Mouse (Mus musculus) kidney, adult 2 months (tissue): ENCODE data around the gene Cd55. TPM values are rescaled to one million over a fixed set of nuclear protein-coding genes. Genes with fewer than 3 reads are reported as not detected.

Experiments used
- DNase-seq: peaks from one replicate; pipeline ENCODE4 v3.0.0; 2021
- H3K27ac ChIP-seq: fragments of 200-500 bp; 2 replicates; pipeline ENCODE4 v1.5.1; 2012; ENCODE audit warnings: low read depth, low read length, control low read depth, inconsistent platforms; ENCODE audit not compliant: insufficient read depth
- H3K27me3 ChIP-seq: fragments of 200-500 bp; replicated peaks from 2 replicates; pipeline ENCODE4 v1.6.1; 2012; ENCODE audit warnings: mild to moderate bottlenecking, moderate library complexity, low read length, inconsistent platforms; ENCODE audit not compliant: control insufficient read depth, insufficient read depth
- H3K36me3 ChIP-seq: fragments of 200-500 bp; 2 replicates; pipeline ENCODE4 v1.6.1; 2012; ENCODE audit warnings: mild to moderate bottlenecking, moderate library complexity, low read length, inconsistent platforms; ENCODE audit not compliant: control insufficient read depth, insufficient read depth
- H3K4me1 ChIP-seq: fragments of 200-500 bp; 2 replicates; pipeline ENCODE4 v1.6.1; 2011; ENCODE audit warnings: low read length; ENCODE audit not compliant: control insufficient read depth, insufficient read depth
- H3K4me3 ChIP-seq: fragments of 200-500 bp; 2 replicates; pipeline ENCODE4 v1.5.1; 2011; ENCODE audit warnings: mild to moderate bottlenecking, low read depth, low read length, control low read depth; ENCODE audit not compliant: insufficient read depth
- CTCF ChIP-seq: fragments of 200-500 bp; conservative IDR thresholded peaks from 2 replicates; pipeline ENCODE4 v1.5.1; 2011; ENCODE audit warnings: low read depth, mild to moderate bottlenecking, control low read depth, low read length, moderate library complexity, mixed read lengths; ENCODE audit not compliant: insufficient read depth, insufficient read length
- POLR2A ChIP-seq: fragments of 200-500 bp; IDR thresholded peaks from one replicate; pipeline ENCODE4 v1.6.1; 2011; ENCODE audit warnings: low read depth, low read length, control low read depth
- WGBS: fragments of 180-500 bp; shearing (Covaris S2); methylation state at CpG from one replicate; pipeline ENCODE4 v1.1.7; 2018; 5-methylcytosine and 5-hydroxymethylcytosine counted together
- polyA plus RNA-seq: library from polyadenylated mRNA; depleted of rRNA; stranded (reverse); fragments of >200 nt; gene quantifications from 2 replicates; pipeline ENCODE4 v1.2.3, GENCODE M21; 2012; rRNA removed

The Cd55 gene
- 5.7 and 8.5 TPM in 2 replicates for polyA plus RNA-seq

DNA sequence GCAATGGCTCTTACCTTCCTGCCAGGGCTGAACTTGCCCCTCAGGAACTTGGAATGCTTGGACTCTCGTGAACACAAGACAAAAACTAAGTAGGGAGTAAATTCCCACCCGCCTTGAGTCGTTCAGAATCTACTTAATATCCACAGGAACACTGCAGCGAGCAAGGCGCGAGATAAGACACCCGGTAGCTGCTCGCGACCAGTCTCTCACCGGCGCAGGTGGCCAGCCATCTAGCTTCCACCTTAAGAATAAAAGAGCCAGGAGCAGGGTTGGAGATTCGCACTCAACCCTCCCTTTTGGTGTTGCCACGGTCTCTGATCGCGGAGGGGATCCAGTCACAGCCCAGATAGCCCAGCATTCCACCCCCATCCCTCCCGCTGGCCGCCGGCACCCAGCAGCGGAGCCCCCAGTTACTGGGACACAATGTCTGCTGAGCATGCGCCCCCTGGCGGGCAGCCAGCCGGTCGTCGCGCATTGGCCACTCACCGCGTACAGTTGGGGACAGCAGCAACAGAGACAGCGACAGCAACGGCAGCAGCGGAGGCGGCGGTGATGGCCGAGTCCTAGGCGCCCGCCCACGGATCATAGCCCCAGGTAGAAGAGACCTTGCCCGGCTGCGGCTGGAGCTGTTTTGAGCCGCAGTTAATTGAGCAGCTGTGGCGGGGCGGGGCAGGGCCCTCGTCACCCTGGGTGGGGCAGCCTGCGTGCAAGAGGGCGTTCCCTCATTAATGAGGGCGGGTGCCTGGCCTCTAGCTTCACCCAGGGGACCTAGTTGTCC, at the start of gene Cd55:
Gene Cd55, minus strand, starts transcription at position 661 of the 778 bp plus-strand sequence.
- Histone ChIP-seq H3K36me3 (no peaks in the 10 kb centered on the region), H3K27me3 (no peaks in the 10 kb centered on the region), H3K27ac (no peak within 1 kb of the TSS), H3K4me1 (no peaks in the 10 kb centered on the region), H3K4me3 (peak within 1 kb of the TSS; percentile 41)
- peak; percentile 58 for TF ChIP-seq CTCF
- no peak for TF ChIP-seq POLR2A
- DNase-seq: peak; percentile 83
- WGBS: 1% methylated on average over 45 of the region's 45 CpGs

DNA sequence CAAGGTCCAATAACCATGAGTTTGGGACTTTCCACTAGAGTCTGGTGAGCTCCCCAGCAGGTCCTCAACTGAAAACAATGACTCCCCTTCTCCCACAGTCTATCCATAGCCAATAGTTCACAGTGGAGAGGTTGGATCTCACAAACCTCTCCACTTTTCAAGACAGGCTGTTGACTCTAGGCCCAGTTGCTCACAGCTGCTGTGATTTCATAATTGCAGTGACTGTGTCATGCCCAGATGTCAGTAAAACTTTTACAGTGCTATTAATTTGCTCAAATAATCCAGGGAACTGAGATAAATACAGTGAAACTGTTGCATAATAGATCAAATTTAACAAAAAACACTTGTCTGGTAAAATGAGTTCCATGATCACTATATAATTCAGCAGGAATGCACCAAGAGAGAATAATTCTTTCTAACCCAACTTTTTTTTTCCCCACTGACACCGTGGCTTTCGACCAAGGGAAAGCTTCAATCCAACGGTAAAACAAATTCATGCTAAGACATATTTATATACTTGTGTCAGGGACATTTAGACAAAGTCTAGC, 49.4 kb upstream of the Cd55 start:
- H3K4me3 ChIP-seq: no peak overlapping the region
- H3K27me3 ChIP-seq: no peaks in the 10 kb centered on the region
- no peaks in the 10 kb centered on the region for H3K36me3 ChIP-seq
- no peaks in the 10 kb centered on the region for H3K4me1 ChIP-seq
- TF ChIP-seq POLR2A: no peak
- no peak for TF ChIP-seq CTCF
- DNase-seq: no peak
- WGBS: 72% methylated on average over 3 of the region's 3 CpGs
- H3K27ac ChIP-seq: no peak overlapping the region

- no peak for TF ChIP-seq POLR2A
- TF ChIP-seq CTCF: no peak
- no peak for DNase-seq
- Histone ChIP-seq H3K27me3 (no peaks in the 10 kb centered on the region), H3K27ac (no peak overlapping the region), H3K4me3 (no peak overlapping the region), H3K4me1 (no peaks in the 10 kb centered on the region), H3K36me3 (no peaks in the 10 kb centered on the region)
- 36% methylated on average over 2 of the region's 2 CpGs for WGBS
These were observed 46.4 kb upstream of the Cd55 start for GRCm38 (mm10) chr1:130508957-130509350.

DNA sequence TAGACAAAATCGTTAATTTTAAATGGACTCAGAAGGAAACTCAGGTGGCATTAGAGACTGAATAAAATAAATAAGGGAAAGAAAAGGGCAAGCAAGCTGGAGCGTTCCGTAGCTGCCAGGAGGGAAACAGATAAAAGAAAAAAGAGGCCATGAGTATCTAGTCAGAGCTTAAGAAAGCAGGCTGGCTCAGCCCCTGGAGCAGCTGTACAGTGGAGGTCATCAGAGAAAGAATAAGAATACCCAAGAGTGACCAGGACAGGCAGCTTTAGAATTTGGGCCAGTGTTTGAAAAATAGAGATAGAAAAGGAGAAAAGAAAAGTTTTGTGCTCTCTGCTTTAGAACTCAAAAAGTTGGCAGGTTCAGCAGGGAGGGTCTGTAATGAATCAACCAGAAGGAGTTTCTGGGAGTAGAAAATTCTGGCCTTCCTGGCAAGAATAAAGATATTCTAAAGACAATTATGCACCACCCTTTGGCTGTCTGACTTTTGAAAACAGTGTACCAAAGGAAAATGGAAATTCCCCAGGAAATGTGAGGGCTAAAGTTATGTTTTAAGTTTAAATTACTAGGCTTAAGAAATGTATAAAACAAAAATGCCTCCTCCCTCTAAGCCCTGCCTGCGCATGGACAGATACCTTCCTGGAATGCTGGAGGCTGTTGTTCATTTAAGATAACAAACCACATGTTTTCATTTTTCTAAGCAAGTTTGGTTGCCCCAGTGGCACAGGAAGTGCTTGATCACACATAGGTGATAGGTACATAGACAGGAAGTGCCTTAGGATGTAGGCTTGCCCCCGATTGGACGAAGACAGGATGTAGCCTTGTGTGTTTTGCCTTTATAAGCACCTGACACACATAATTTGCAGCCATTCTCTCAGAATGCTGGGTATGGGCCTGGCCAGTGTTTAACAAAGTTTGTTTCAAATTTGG, 45.7 kb upstream of the Cd55 start:
- no peak overlapping the region for H3K4me3 ChIP-seq
- no peak overlapping the region for H3K27ac ChIP-seq
- H3K36me3 ChIP-seq: no peaks in the 10 kb centered on the region
- H3K4me1 ChIP-seq: no peaks in the 10 kb centered on the region
- H3K27me3 ChIP-seq: no peaks in the 10 kb centered on the region
- WGBS: 69% methylated on average over 6 of the region's 6 CpGs
- no peak for DNase-seq
- TF ChIP-seq CTCF (no peak), POLR2A (no peak)

- no peak overlapping the region for H3K4me3 ChIP-seq
- H3K36me3 ChIP-seq: no peaks in the 10 kb centered on the region
- no peaks in the 10 kb centered on the region for H3K4me1 ChIP-seq
- H3K27me3 ChIP-seq: no peaks in the 10 kb centered on the region
- no peak for TF ChIP-seq POLR2A
- TF ChIP-seq CTCF: no peak
- DNase-seq: no peak
- whole genome bisulfite sequencing: 78% methylated on average over 2 of the region's 2 CpGs
- H3K27ac ChIP-seq: no peak overlapping the region
These were observed 44.9 kb upstream of the Cd55 start for GRCm38 (mm10) chr1:130507408-130507807.

DNA sequence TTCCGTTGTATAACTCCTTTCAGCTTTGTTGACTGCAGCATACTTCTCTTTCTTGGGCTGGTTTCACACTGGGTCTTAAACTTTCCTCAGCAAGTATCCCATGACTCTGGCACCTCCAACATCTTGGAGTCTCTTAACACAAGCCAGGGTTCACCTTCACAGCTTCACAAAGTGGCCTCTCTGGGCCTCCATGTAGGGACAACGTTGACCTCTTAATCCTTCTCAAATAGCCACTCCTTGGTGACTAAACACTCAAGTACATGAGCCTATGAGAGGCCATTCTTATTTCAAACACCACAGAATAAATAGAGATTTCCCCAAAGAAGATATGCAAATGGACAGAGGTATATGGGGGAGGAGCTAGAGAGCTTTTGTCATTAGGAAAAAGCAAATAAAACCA, 37.4 kb upstream of the Cd55 start:
- Histone ChIP-seq H3K36me3 (no peaks in the 10 kb centered on the region), H3K4me3 (no peak overlapping the region), H3K27ac (no peak overlapping the region), H3K27me3 (no peaks in the 10 kb centered on the region), H3K4me1 (no peaks in the 10 kb centered on the region)
- no peak for TF ChIP-seq POLR2A
- no peak for DNase-seq
- 83% methylated on average over 2 of the region's 2 CpGs for WGBS

DNA sequence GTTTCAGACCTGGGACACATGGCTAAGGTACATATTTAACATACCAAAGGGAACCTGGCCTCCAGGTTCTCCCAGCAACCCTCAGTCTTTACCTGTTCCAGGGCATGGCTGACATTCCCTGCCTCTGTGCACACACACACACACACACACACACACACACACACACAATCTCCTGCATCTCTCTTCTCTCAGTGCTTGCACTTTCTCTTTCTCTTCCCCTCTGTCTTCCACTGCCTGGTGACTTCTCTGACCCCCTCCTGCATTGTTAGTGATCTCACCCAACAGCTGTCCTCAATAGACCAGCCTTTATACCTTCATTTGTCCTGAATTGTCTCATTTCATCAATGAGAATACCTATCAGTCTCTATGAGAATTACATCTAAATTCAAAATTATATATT, 35.8 kb upstream of the Cd55 start:
- DNase-seq: no peak
- Histone ChIP-seq H3K4me1 (no peaks in the 10 kb centered on the region), H3K36me3 (no peaks in the 10 kb centered on the region), H3K27ac (no peak overlapping the region), H3K27me3 (no peaks in the 10 kb centered on the region), H3K4me3 (no peak overlapping the region)
- TF ChIP-seq POLR2A: no peak
- no peak for TF ChIP-seq CTCF
